ENCODE assay signal across 8 mouse cellular contexts in the genomic region with DNA sequence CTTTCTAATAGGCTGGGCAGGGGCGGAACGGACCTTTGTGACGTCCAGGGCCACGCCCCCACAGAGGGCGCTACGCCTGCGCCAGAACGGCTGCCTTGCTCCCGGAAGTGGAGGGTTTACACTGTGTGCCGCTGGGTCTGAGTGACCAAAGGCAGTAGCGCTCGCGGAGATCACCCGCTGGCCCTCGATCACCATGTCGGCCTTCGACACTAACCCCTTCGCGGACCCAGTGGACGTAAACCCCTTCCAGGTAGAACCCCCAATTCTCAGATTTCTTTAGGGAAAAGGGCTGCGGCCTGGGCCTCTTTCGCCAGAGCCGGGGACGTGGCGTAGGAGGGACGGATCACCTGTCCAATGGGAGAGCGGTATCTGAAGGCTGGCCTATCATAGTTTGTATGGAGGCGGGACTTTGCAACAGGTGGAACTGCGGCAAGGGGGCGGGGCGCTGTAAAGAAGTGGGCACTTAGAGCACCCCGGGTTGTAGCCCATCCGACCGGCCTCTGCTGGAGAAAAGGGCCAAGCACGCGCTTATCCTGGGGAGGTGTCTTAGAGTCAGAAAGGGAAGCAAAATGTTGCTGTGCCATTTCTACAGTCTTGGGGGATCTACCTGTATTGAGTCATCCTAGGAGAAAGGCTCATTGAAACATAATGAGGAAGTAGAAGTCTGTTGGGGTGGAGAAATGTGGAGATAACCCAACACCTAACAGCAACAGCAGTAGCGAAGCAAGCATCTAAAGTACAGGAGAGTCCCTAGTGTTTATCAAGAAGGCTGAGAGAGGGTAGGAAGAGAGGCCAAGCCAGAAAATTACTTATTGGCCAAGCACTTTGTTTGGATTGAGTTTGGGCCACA. TPM values are rescaled to one million over a fixed set of nuclear protein-coding genes. Genes with fewer than 3 reads are reported as not detected.
DNase-seq lines count a peak whose midpoint lies in the region; ATAC-seq and TF ChIP-seq lines count a peak whose summit lies in the region.

A gene (plus strand): TSS at position 83 of the 850 bp plus-strand sequence.

- no peaks in the 10 kb centered on the region for H3K9me3 ChIP-seq in E14TG2a.4 (ENCODE audit: low read length)
- H3K9me3 ChIP-seq in forebrain, embryonic 13.5 days (replicated peaks) = no peaks in the 10 kb centered on the region
- H3K9me3 ChIP-seq in liver, postnatal 0 days (ENCODE audit: low read length) = no peaks in the 10 kb centered on the region
- no peaks in the 10 kb centered on the region for H3K9me3 ChIP-seq in neural tube, embryonic 14.5 days (ENCODE audit: control insufficient read depth, low read length)

- H3K27me3 ChIP-seq in E14TG2a.4 (ENCODE audit: insufficient read depth, low read length) = peaks cover 9% of the 10 kb centered on the region
- H3K27me3 ChIP-seq in forebrain, embryonic 13.5 days = 0 out of 2 replicates have a peak, but pooled peaks cover 3% of the 10 kb centered on the region
- H3K27me3 ChIP-seq in liver, postnatal 0 days (ENCODE audit: insufficient read depth, low read length) = no peaks in the 10 kb centered on the region
- H3K27me3 ChIP-seq in neural tube, embryonic 14.5 days (ENCODE audit: control insufficient read depth, insufficient read depth, low read length) = no peaks in the 10 kb centered on the region

- intact Hi-C loops in heart, postnatal 10 days (cut with DNase I) = loop anchor here (2.0 kb wide), 1 partner anchor 28 kb away; a partner anchor contains a TSS

- peak; percentile 90 for DNase-seq in c-Kit-positive CD71-positive TER-119-positive erythroid progenitor cells, embryonic 14.5 days (ENCODE audit: low spot score)
- peak; percentile 96 to 97 for DNase-seq in heart, postnatal 10 days
- DNase-seq in large intestine, adult 2 months (ENCODE audit: low read depth, low spot score) = no peak
- DNase-seq in liver, postnatal 0 days = peak; percentile 94
- peak; percentile 95 for DNase-seq in testis, postnatal 10 days (ENCODE audit: low spot score)

- H3K36me3 ChIP-seq in E14TG2a.4 (ENCODE audit: insufficient read depth, low read length) = peaks cover 4% of the 10 kb centered on the region; the same call in 1 of the 2 replicates
- no peaks in the 10 kb centered on the region for H3K36me3 ChIP-seq in forebrain, embryonic 13.5 days (ENCODE audit: poor library complexity, severe bottlenecking)
- no peaks in the 10 kb centered on the region for H3K36me3 ChIP-seq in liver, postnatal 0 days (replicated peaks; ENCODE audit: insufficient read depth, low read length)
- H3K36me3 ChIP-seq in neural tube, embryonic 14.5 days (ENCODE audit: control insufficient read depth, insufficient read depth, low read length) = no peaks in the 10 kb centered on the region

- peak within 1 kb of the TSS; percentile 52 for H3K27ac ChIP-seq in forebrain, embryonic 13.5 days
- peak within 1 kb of the TSS; percentile 92 for H3K27ac ChIP-seq in liver, postnatal 0 days (ENCODE audit: low read depth)
- peak within 1 kb of the TSS; percentile 52 for H3K27ac ChIP-seq in neural tube, embryonic 14.5 days (ENCODE audit: low read depth, low read length)

- ATAC-seq in forebrain, embryonic 13.5 days = peak; percentile 100
- ATAC-seq in liver, postnatal 0 days = peak; percentile 98
- peak; percentile 100 for ATAC-seq in neural tube, embryonic 14.5 days (ENCODE audit: low read depth)

- H3K4me1 ChIP-seq in E14TG2a.4 (replicated peaks; ENCODE audit: low read depth, low read length) = peaks cover 42% of the 10 kb centered on the region
- H3K4me1 ChIP-seq in forebrain, embryonic 13.5 days = peaks cover 38% of the 10 kb centered on the region
- H3K4me1 ChIP-seq in liver, postnatal 0 days (ENCODE audit: insufficient read depth) = peaks cover 31% of the 10 kb centered on the region
- peaks cover 20% of the 10 kb centered on the region for H3K4me1 ChIP-seq in neural tube, embryonic 14.5 days (ENCODE audit: control insufficient read depth, insufficient read depth, low read length)

- H3K9ac ChIP-seq in forebrain, embryonic 13.5 days = peak within 1 kb of the TSS; percentile 76
- H3K9ac ChIP-seq in liver, postnatal 0 days (replicated peaks) = peak within 1 kb of the TSS; percentile 80
- peak within 1 kb of the TSS; percentile 59 for H3K9ac ChIP-seq in neural tube, embryonic 14.5 days (replicated peaks; ENCODE audit: low read depth, low read length)

- H3K4me3 ChIP-seq in E14TG2a.4 (replicated peaks; ENCODE audit: low read length) = peak within 1 kb of the TSS; percentile 88
- H3K4me3 ChIP-seq in forebrain, embryonic 13.5 days = peak within 1 kb of the TSS; percentile 63
- H3K4me3 ChIP-seq in liver, postnatal 0 days (ENCODE audit: low read depth, low read length) = peak within 1 kb of the TSS; percentile 74
- peak within 1 kb of the TSS; percentile 67 for H3K4me3 ChIP-seq in neural tube, embryonic 14.5 days (ENCODE audit: low read depth, low read length)

- no peak for TF ChIP-seq CTCF in E14TG2a.4 (conservative IDR thresholded peaks at IDR 0.05; ENCODE audit: low read length)
- TF ChIP-seq CTCF in liver, postnatal 0 days (IDR thresholded peaks at IDR 0.05; ENCODE audit: low read depth) = peak; percentile 55

- H3K4me2 ChIP-seq in forebrain, embryonic 13.5 days = peak within 1 kb of the TSS; percentile 77
- H3K4me2 ChIP-seq in liver, postnatal 0 days (ENCODE audit: low read depth, low read length) = peak within 1 kb of the TSS; percentile 88
- H3K4me2 ChIP-seq in neural tube, embryonic 14.5 days (ENCODE audit: low read depth, low read length) = peak within 1 kb of the TSS; percentile 93

- WGBS in forebrain, embryonic 13.5 days = under 1% methylated on average over 37 of the region's 37 CpGs
- WGBS in large intestine, adult 2 months = under 1% methylated on average over 37 of the region's 37 CpGs
- WGBS in liver, postnatal 0 days (ENCODE audit: insufficient replicate concordance) = under 1% methylated on average over 37 of the region's 37 CpGs
- 2% methylated on average over 37 of the region's 37 CpGs for WGBS in neural tube, embryonic 14.5 days

- no peak for TF ChIP-seq EP300 in liver, postnatal 0 days (IDR thresholded peaks at IDR 0.05; ENCODE audit: low read depth)

RNA-seq across cellular contexts. Expression of the gene that starts here (rescaled TPM):
- polyA plus RNA-seq in forebrain, embryonic 13.5 days (2015; fragmentation: Nextera tagmentation; extraction: Ambion mirVana) = 56.5 and 63.9 TPM in 2 replicates
- total RNA-seq in heart, postnatal 10 days (2021) = 10 to 100 TPM; 34.3 to 35.4 TPM
- 218 and 247 TPM in 2 replicates for polyA plus RNA-seq in large intestine, adult 2 months (2012; rRNA removed)
- 29.6 and 31.2 TPM in 2 replicates for polyA plus RNA-seq in liver, postnatal 0 days (2015; fragmentation: Nextera tagmentation; extraction: Ambion mirVana)
- 46.1 and 48.9 TPM in 2 replicates for polyA plus RNA-seq in neural tube, embryonic 14.5 days (2014; fragmentation: Nextera tagmentation; extraction: Ambion mirVana)
